Mouse (Mus musculus): ENCODE measurements around the gene Kctd2.

DNA sequence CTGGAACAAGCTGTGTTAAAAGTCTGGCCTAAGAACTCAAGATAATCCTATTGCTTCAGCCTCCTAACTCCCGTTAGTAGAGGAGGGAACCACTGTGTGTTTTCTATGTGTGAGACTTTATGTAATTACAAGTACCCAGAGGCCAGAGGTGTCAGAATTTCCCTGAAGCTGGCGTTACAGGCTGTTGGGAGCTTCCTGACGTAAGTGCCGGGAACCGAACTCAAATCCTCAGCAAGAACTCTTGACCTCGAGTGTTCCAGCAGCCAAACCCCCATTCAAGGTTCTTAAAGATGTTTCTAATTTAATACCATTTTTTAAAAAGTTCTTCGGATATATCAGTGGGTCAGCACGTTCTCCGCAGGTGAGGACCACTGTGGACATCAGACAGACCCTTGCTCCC, 38.7 kb upstream of the Kctd2 start:
- TF ChIP-seq POLR2A (IDR thresholded peaks at IDR 0.05; ENCODE audit: control insufficient read depth, low read depth, low read length) (no peak), CTCF (IDR thresholded peaks at IDR 0.05; ENCODE audit: control insufficient read depth, insufficient read depth, insufficient replicate concordance, low read depth, low read length) (no peak)
